Mouse (Mus musculus): ENCODE measurements around the gene Uck2.

DNA sequence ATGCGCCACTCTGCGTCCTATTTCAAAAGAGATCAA is at the start of gene Uck2:
- TF ChIP-seq CTCF (IDR thresholded peaks at IDR 0.05; ENCODE audit: insufficient read depth, low read depth, low read length) (no peak), POLR2A (IDR thresholded peaks at IDR 0.05; ENCODE audit: insufficient read depth, low read depth, low read length) (no peak)
